In the genomic region with DNA sequence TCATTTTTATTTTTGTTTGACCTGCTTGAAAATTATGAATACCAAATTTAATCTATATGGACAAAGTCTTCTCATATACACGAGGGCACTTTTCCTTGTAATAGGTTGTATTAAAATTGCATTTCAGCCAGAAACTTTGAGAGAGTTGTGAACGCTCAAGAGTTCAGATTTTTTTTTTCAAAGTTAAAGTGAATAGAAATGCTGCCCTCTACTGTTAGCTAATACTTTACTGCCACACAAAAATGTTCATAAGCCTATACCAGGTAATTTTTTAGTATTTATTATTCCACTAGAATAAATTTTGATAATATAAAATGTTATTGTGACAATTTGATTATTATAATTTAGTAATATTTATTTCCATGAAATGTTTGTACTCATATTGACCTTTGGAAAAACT, we compare ENCODE assay signal across 11 mouse cellular contexts. TPM values are rescaled to one million over a fixed set of nuclear protein-coding genes. Genes with fewer than 3 reads are reported as not detected.
DNase-seq lines count a peak whose midpoint lies in the region; ATAC-seq and TF ChIP-seq lines count a peak whose summit lies in the region.
"Had no signal": no experiment of that assay in that cellular context is flagged by ENCODE, and none has a peak within 500 bp of the region (broad histone marks: within the 10 kb centered on the region; RNA-seq: fewer than 3 reads in every experiment).

No protein-coding gene starts in this region.

- DNase-seq in heart, adult 8-10 months (ENCODE audit: low spot score): peak; percentile 34
- no peak for DNase-seq in heart, postnatal 36 days
- peak; percentile 84 for DNase-seq in lung, embryonic 14.5 days
- DNase-seq in lung, postnatal 36 days: no peak
- DNase-seq in Muller cell, postnatal 12 days (ENCODE audit: inconsistent ontology term): peak; percentile 45
- DNase-seq in retina, postnatal 1 day: peak; percentile 28
- DNase-seq in kidney, postnatal 14 days: no peak
- DNase-seq: lung, postnatal 4 days had no signal

- H3K4me3 ChIP-seq in lung, embryonic 14.5 days (ENCODE audit: low read depth, low read length): no peak overlapping the region
- H3K4me3 ChIP-seq: heart, embryonic 10.5 days; myocyte had no signal

- 12% methylated on average over 2 of the region's 2 CpGs for WGBS in lung, embryonic 14.5 days

- no peaks in the 10 kb centered on the region for H3K27me3 ChIP-seq in lung, embryonic 14.5 days (ENCODE audit: insufficient read depth, low read length)

- ATAC-seq in lung, embryonic 14.5 days (ENCODE audit: insufficient read depth): no peak
- ATAC-seq: intestine, embryonic 16.5 days had no signal

- no peak overlapping the region for H3K27ac ChIP-seq in lung, embryonic 14.5 days (ENCODE audit: low read depth)
- H3K27ac ChIP-seq: heart, embryonic 10.5 days had no signal

- H3K4me1 ChIP-seq in lung, embryonic 14.5 days (ENCODE audit: insufficient read depth): no peaks in the 10 kb centered on the region

- peak; percentile 51 for TF ChIP-seq CTCF in lung, embryonic 14.5 days (IDR thresholded peaks at IDR 0.05; ENCODE audit: low read depth)

- H3K36me3 ChIP-seq in lung, embryonic 14.5 days (ENCODE audit: insufficient read depth): no peaks in the 10 kb centered on the region
- H3K36me3 ChIP-seq: heart, embryonic 10.5 days had no signal

- no peak overlapping the region for H3K4me2 ChIP-seq in lung, embryonic 14.5 days

- H3K9ac ChIP-seq in lung, embryonic 14.5 days: no peak overlapping the region

- H3K9me3 ChIP-seq in lung, embryonic 14.5 days (ENCODE audit: low read depth, low read length): no peaks in the 10 kb centered on the region
- H3K9me3 ChIP-seq: heart, embryonic 10.5 days had no signal

- intact Hi-C loops in heart, postnatal 36 days (cut with DNase I): loop anchor here (1.0 kb wide), 1 partner anchor 247 kb away; no protein-coding TSS in a partner anchor

RNA-seq across cellular contexts. Expression of a gene that starts 42.0 kb away (rescaled TPM):
- total RNA-seq in heart, adult 8-10 months (2022): 10 to 100 TPM; 57.3 to 66.3 (median 58.5) TPM
- 10 to 100 TPM; 51.8 to 53.4 TPM for total RNA-seq in heart, postnatal 36 days (2021)
- 28.0 and 31.9 TPM in 2 replicates for polyA plus RNA-seq in lung, embryonic 14.5 days (2014; fragmentation: Nextera tagmentation; extraction: Ambion mirVana)

Comparison
In these comparisons a context has a peak if more than half of its experiments do, and no peak if none do; other contexts are left out.
1. DNase-seq: peak in heart, adult 8-10 months (single experiment), lung, embryonic 14.5 days (single experiment), Muller cell, postnatal 12 days (single experiment) and retina, postnatal 1 day (single experiment); none in heart, postnatal 36 days (0 of 2), lung, postnatal 36 days (single experiment) and kidney, postnatal 14 days (single experiment).